Mouse (Mus musculus) heart, postnatal 0 days (tissue): ENCODE measurements around the gene Nampt.

Source experiments
- CTCF ChIP-seq: IDR thresholded peaks from 2 replicates; pipeline ENCODE4 v1.5.1; 2016; ENCODE audit warnings: antibody characterized with exemption, control low read depth, low read depth
- EP300 ChIP-seq: IDR thresholded peaks from 2 replicates; pipeline ENCODE4 v1.6.1; 2016; ENCODE audit warnings: antibody characterized with exemption, low read depth

GRCm38 (mm10) chr12:32829321-32830090 is 10.2 kb downstream of the Nampt start:
- TF ChIP-seq CTCF (no peak), EP300 (no peak)
